Mouse (Mus musculus) ES-E14 (cell line): ENCODE measurements around the gene Gm5431.
"Not testable (repeated sequence)": the region's sequence is repeated elsewhere in the genome, so short reads cannot be mapped to it uniquely, and the experiment has no call there.

ENCODE experiments used
- HCFC1 ChIP-seq: IDR thresholded peaks from 2 replicates; pipeline ENCODE4 v1.6.1; 2012; ENCODE audit warnings: low read length, inconsistent platforms, borderline replicate concordance; ENCODE audit not compliant: insufficient read depth
- MAFK ChIP-seq: IDR thresholded peaks from 2 replicates; pipeline ENCODE4 v1.6.1; 2014; ENCODE audit warnings: mild to moderate bottlenecking, low read depth, low read length, inconsistent platforms; ENCODE audit not compliant: insufficient read depth
- ZNF384 ChIP-seq: IDR thresholded peaks from 2 replicates; pipeline ENCODE4 v1.6.1; 2012; ENCODE audit warnings: low read depth, low read length, inconsistent platforms

DNA sequence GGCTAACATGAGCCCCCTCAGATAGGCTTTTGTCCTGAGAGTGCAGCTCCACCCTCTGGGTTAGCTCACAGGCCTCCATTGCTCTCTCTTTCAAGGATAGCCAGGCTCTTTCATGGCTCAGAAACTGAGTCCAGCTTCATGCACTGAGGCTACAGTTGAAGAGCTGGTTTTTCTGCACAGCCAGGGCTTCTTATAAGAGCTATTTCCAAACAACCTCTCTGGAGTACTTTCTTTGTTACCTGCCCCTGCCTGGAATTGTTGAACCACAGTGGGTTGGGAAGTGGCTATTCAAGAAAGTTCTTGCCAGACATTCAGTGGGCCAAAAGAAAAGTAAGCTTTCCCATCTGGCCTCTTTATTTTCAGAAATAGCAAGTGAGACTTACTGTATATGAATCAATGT is 37.3 kb upstream of the Gm5431 start:
- TF ChIP-seq HCFC1, ZNF384, MAFK: not testable (repeated sequence)
